Mouse (Mus musculus) T-helper 1 cell (primary cell): Measurements from ENCODE around the gene Alg1.
"Not testable (repeated sequence)": the region's sequence is repeated elsewhere in the genome, so short reads cannot be mapped to it uniquely, and the experiment has no call there.

Experiments used
- in situ Hi-C: fragments of 300-600 bp; cut with MboI, MseI; formaldehyde crosslinking; loops from one replicate; pipeline ENCODE4 v1.15.1; 2025; ENCODE audit warnings: high pct_unique_total_duplicates

The Alg1 gene

GRCm38 (mm10) chr16:5233418-5234313, at the start of gene Alg1:
Gene Alg1, plus strand, starts transcription at chr16:5233621.
- in situ Hi-C loops, result no loop called here

- in situ Hi-C loops, result loop anchor here (10.0 kb wide), 1 partner anchor 941 kb away; no protein-coding TSS in a partner anchor
Measured at GRCm38 (mm10) chr16:5184101-5184500, 49.3 kb upstream of the Alg1 start.

- in situ Hi-C loops, result loop anchor here (10.0 kb wide), 1 partner anchor 940 kb away; no protein-coding TSS in a partner anchor
Measured at GRCm38 (mm10) chr16:5184956-5185355, 48.5 kb upstream of the Alg1 start.

GRCm38 (mm10) chr16:5185691-5186090, 47.7 kb upstream of the Alg1 start:
- in situ Hi-C loops, result loop anchor here (10.0 kb wide), 1 partner anchor 939 kb away; no protein-coding TSS in a partner anchor

GRCm38 (mm10) chr16:5186234-5186633, 47.2 kb upstream of the Alg1 start:
- in situ Hi-C loops, result loop anchor here (10.0 kb wide), 1 partner anchor 939 kb away; no protein-coding TSS in a partner anchor

- in situ Hi-C loops, result no loop called here
Measured at GRCm38 (mm10) chr16:5195080-5195479, 38.3 kb upstream of the Alg1 start.

- in situ Hi-C loops, result no loop called here
Measured at GRCm38 (mm10) chr16:5202681-5203080, 30.7 kb upstream of the Alg1 start.

GRCm38 (mm10) chr16:5203200-5203599, 30.2 kb upstream of the Alg1 start:
- in situ Hi-C loops, result no loop called here

GRCm38 (mm10) chr16:5203668-5204433, 29.6 kb upstream of the Alg1 start, which contains the start of gene Nagpa:
Gene Nagpa, minus strand, starts transcription at chr16:5204012.
- in situ Hi-C loops, result no loop called here

- in situ Hi-C loops, result no loop called here
Measured at GRCm38 (mm10) chr16:5205431-5205970, 27.9 kb upstream of the Alg1 start.

- in situ Hi-C loops, result no loop called here
Measured at GRCm38 (mm10) chr16:5206051-5206450, 27.4 kb upstream of the Alg1 start.

- in situ Hi-C loops, result no loop called here
Measured at GRCm38 (mm10) chr16:5210365-5210764, 23.1 kb upstream of the Alg1 start.

GRCm38 (mm10) chr16:5212150-5212549, 21.3 kb upstream of the Alg1 start:
- in situ Hi-C loops, result no loop called here

GRCm38 (mm10) chr16:5214126-5214525, 19.3 kb upstream of the Alg1 start:
- in situ Hi-C loops, result no loop called here

- in situ Hi-C loops, result no loop called here
Measured at GRCm38 (mm10) chr16:5216686-5217085, 16.7 kb upstream of the Alg1 start.

- in situ Hi-C loops, result no loop called here
Measured at GRCm38 (mm10) chr16:5217341-5218133, 15.9 kb upstream of the Alg1 start.

GRCm38 (mm10) chr16:5221403-5221802, 12.0 kb upstream of the Alg1 start:
- in situ Hi-C loops, result no loop called here

GRCm38 (mm10) chr16:5222140-5222539, 11.3 kb upstream of the Alg1 start, which contains the start of gene AU021092:
Gene AU021092, minus strand, starts transcription at chr16:5222299.
- in situ Hi-C loops, result no loop called here

GRCm38 (mm10) chr16:5226534-5226933, 6.9 kb upstream of the Alg1 start:
- in situ Hi-C loops, result not testable (repeated sequence)

- in situ Hi-C loops, result not testable (repeated sequence)
Measured at GRCm38 (mm10) chr16:5227501-5227900, 5.9 kb upstream of the Alg1 start.

GRCm38 (mm10) chr16:5228103-5228502, 5.3 kb upstream of the Alg1 start:
- in situ Hi-C loops, result not testable (repeated sequence)
